33 mouse cellular contexts compared by ENCODE assay signal in genomic region chr3:118144788-118145187, GRCm38 (mm10).
"Had no signal": no experiment of that assay in that cellular context is flagged by ENCODE, and none has a peak within 500 bp of the region (broad histone marks: within the 10 kb centered on the region; RNA-seq: fewer than 3 reads in every experiment).

No protein-coding gene starts in this region.

- H3K27me3 ChIP-seq: heart, embryonic 13.5 days; heart, embryonic 15.5 days; hindbrain, embryonic 12.5 days; hindbrain, embryonic 13.5 days; hindbrain, embryonic 15.5 days; intestine, embryonic 15.5 days; kidney, embryonic 15.5 days had no signal

- H3K27ac ChIP-seq: heart, embryonic 13.5 days; heart, embryonic 15.5 days; hindbrain, embryonic 10.5 days; hindbrain, embryonic 12.5 days; hindbrain, embryonic 13.5 days; hindbrain, embryonic 14.5 days; hindbrain, embryonic 15.5 days; hindbrain, postnatal 0 days; intestine, embryonic 15.5 days; kidney, embryonic 15.5 days; kidney, postnatal 0 days; layer of hippocampus, adult 2 months; left cerebral cortex, adult 2 months had no signal

- H3K36me3 ChIP-seq: heart, embryonic 13.5 days; heart, embryonic 15.5 days; hindbrain, embryonic 10.5 days; hindbrain, embryonic 12.5 days; hindbrain, embryonic 13.5 days; hindbrain, embryonic 15.5 days; intestine, embryonic 15.5 days; kidney, embryonic 15.5 days had no signal

- DNase-seq: heart, postnatal 10 days; heart, postnatal 14 days; heart, postnatal 36 days; heart, postnatal 4 days; kidney, adult 11 months; kidney, adult 18-20 months; kidney, adult 2 months; kidney, adult 8-10 months; kidney, adult 9 months; kidney, postnatal 10 days; kidney, postnatal 14 days; kidney, postnatal 25 days; kidney, postnatal 36 days; kidney, postnatal 4 days; layer of hippocampus, adult 9-11 months; layer of hippocampus, postnatal 36 days had no signal

- H3K4me3 ChIP-seq: heart, embryonic 13.5 days; heart, embryonic 15.5 days; hindbrain, embryonic 10.5 days; hindbrain, embryonic 12.5 days; hindbrain, embryonic 13.5 days; hindbrain, embryonic 15.5 days; intestine, embryonic 15.5 days; kidney, embryonic 15.5 days; layer of hippocampus, adult 2 months; left cerebral cortex, adult 2 months had no signal

- H3K4me1 ChIP-seq: heart, embryonic 15.5 days; hindbrain, embryonic 10.5 days; hindbrain, embryonic 12.5 days; hindbrain, embryonic 13.5 days; hindbrain, embryonic 15.5 days; intestine, embryonic 15.5 days; kidney, embryonic 15.5 days had no signal

- H3K9ac ChIP-seq: heart, embryonic 13.5 days; heart, embryonic 15.5 days; hindbrain, embryonic 12.5 days; hindbrain, embryonic 13.5 days; hindbrain, embryonic 14.5 days; hindbrain, embryonic 15.5 days; intestine, embryonic 15.5 days; kidney, embryonic 15.5 days had no signal

- H3K9me3 ChIP-seq: heart, embryonic 13.5 days; heart, embryonic 15.5 days; hindbrain, embryonic 10.5 days; hindbrain, embryonic 12.5 days; hindbrain, embryonic 13.5 days; hindbrain, embryonic 15.5 days; intestine, embryonic 15.5 days; kidney, embryonic 15.5 days had no signal

- H3K4me2 ChIP-seq: heart, embryonic 13.5 days; heart, embryonic 15.5 days; hindbrain, embryonic 12.5 days; hindbrain, embryonic 13.5 days; hindbrain, embryonic 14.5 days; hindbrain, embryonic 15.5 days; intestine, embryonic 15.5 days; kidney, embryonic 15.5 days had no signal

- ATAC-seq: hindbrain, embryonic 16.5 days; hindbrain, postnatal 0 days; inflammation-experienced regulatory T-cells, adult 6 months; intestine, embryonic 15.5 days; intestine, embryonic 16.5 days; intestine, postnatal 0 days had no signal
